Mouse (Mus musculus) MEL (cell line): ENCODE data around the gene Tmem44. TPM values are rescaled to one million over a fixed set of nuclear protein-coding genes. Genes with fewer than 3 reads are reported as not detected.
A peak's percentile ranks its signal among the peaks of the same experiment; 100 is the strongest.

Experiments
- DNase-seq: peaks from one replicate; pipeline ENCODE4 v3.0.0; 2011; ENCODE audit warnings: low read depth, low spot score
- H3K27ac ChIP-seq: 2 replicates; pipeline ENCODE4 v1.5.1; 2012; ENCODE audit warnings: low read depth, mild to moderate bottlenecking, control low read depth, low read length, moderate library complexity; ENCODE audit not compliant: control insufficient read depth
- H3K27me3 ChIP-seq, 2 experiments: fragments of 150-350 bp in 1 of 2; sonication (generic) in 1 of 2; 2 replicates each; pipeline ENCODE4 v1.6.1; 2012; ENCODE audit warnings: low read length in 2 of 2, mild to moderate bottlenecking in 2 of 2, improper control_type of control experiment in 1 of 2, moderate library complexity in 1 of 2; ENCODE audit not compliant: insufficient read depth in 2 of 2, control insufficient read depth in 1 of 2
- H3K36me3 ChIP-seq, 2 experiments: 2 replicates each; pipeline ENCODE4 v1.6.1; 2012 to 2014; ENCODE audit warnings: low read length in 2 of 2, improper control_type of control experiment in 1 of 2, inconsistent platforms in 1 of 2, mild to moderate bottlenecking in 1 of 2; ENCODE audit not compliant: insufficient read depth in 2 of 2, control insufficient read depth in 1 of 2
- H3K4me1 ChIP-seq, 2 experiments: fragments of 150-350 bp in 1 of 2; sonication (generic) in 1 of 2; 2 replicates each; pipeline ENCODE4 v1.6.1; 2012; ENCODE audit warnings: low read length in 2 of 2, improper control_type of control experiment in 1 of 2, mild to moderate bottlenecking in 1 of 2; ENCODE audit not compliant: insufficient read depth in 2 of 2, control insufficient read depth in 1 of 2
- H3K4me3 ChIP-seq, 2 experiments: fragments of 150-350 bp in 1 of 2; sonication (generic) in 1 of 2; 2 replicates each; pipeline ENCODE4 v1.5.1; 2012; ENCODE audit warnings: low read depth in 2 of 2, low read length in 2 of 2, mild to moderate bottlenecking in 2 of 2, moderate library complexity in 2 of 2, control low read depth in 1 of 2, improper control_type of control experiment in 1 of 2; ENCODE audit not compliant: control insufficient read depth in 1 of 2, insufficient read depth in 1 of 2
- H3K79me2 ChIP-seq: 2 replicates; pipeline ENCODE4 v1.6.1; 2012; ENCODE audit warnings: mild to moderate bottlenecking, low read length, moderate library complexity; ENCODE audit not compliant: control insufficient read depth, poor library complexity, insufficient read depth
- H3K9ac ChIP-seq: 2 replicates; pipeline ENCODE4 v1.6.1; 2012; ENCODE audit warnings: low read depth, mild to moderate bottlenecking, control low read depth, low read length, moderate library complexity; ENCODE audit not compliant: control insufficient read depth, poor library complexity, severe bottlenecking
- H3K9me3 ChIP-seq: fragments of 150-350 bp; sonication (generic); replicated peaks from 2 replicates; pipeline ENCODE4 v1.6.1; 2012; ENCODE audit warnings: mild to moderate bottlenecking, low read length, improper control_type of control experiment, moderate library complexity; ENCODE audit not compliant: insufficient read depth
- BHLHE40 ChIP-seq: IDR thresholded peaks from 2 replicates; pipeline ENCODE4 v1.6.1; 2012; ENCODE audit warnings: low read depth, mild to moderate bottlenecking, inconsistent platforms, low read length, improper control_type of control experiment, borderline replicate concordance
- CHD2 ChIP-seq: IDR thresholded peaks from 2 replicates; pipeline ENCODE4 v1.6.1; 2011; ENCODE audit warnings: low read length, improper control_type of control experiment
- CTCF ChIP-seq, 3 experiments: IDR thresholded peaks in 2 of 3; conservative IDR thresholded peaks in 1 of 3; 2 replicates each; pipeline ENCODE4 v1.5.1; 2011 to 2012; ENCODE audit warnings: low read length in 3 of 3, low read depth in 2 of 3, mild to moderate bottlenecking in 2 of 3, improper control_type of control experiment in 1 of 3, inconsistent platforms in 1 of 3, mixed read lengths in 1 of 3, moderate library complexity in 1 of 3; ENCODE audit not compliant: control insufficient read depth in 1 of 3, insufficient read depth in 1 of 3, poor library complexity in 1 of 3, severe bottlenecking in 1 of 3
- E2F4 ChIP-seq: IDR thresholded peaks from 2 replicates; pipeline ENCODE4 v1.6.1; 2011; ENCODE audit warnings: low read depth, low read length, improper control_type of control experiment, borderline replicate concordance
- EP300 ChIP-seq, 2 experiments: IDR thresholded peaks; 2 replicates each; pipeline ENCODE4 v1.6.1; 2011; ENCODE audit warnings: improper control_type of control experiment in 2 of 2, low read length in 2 of 2, low read depth in 1 of 2, mild to moderate bottlenecking in 1 of 2
- ETS1 ChIP-seq: IDR thresholded peaks from 2 replicates; pipeline ENCODE4 v1.6.1; 2012; ENCODE audit warnings: low read depth, mild to moderate bottlenecking, inconsistent platforms, low read length, improper control_type of control experiment, moderate library complexity
- GABPA ChIP-seq: IDR thresholded peaks from 2 replicates; pipeline ENCODE4 v1.6.1; 2012; ENCODE audit warnings: low read depth, mild to moderate bottlenecking, inconsistent platforms, low read length, improper control_type of control experiment, moderate library complexity
- GATA1 ChIP-seq: IDR thresholded peaks from 2 replicates; pipeline ENCODE4 v1.6.1; 2011; ENCODE audit warnings: low read depth, low read length, improper control_type of control experiment
- HCFC1 ChIP-seq: IDR thresholded peaks from 2 replicates; pipeline ENCODE4 v1.6.1; 2012; ENCODE audit warnings: low read depth, mild to moderate bottlenecking, inconsistent platforms, low read length, improper control_type of control experiment, moderate library complexity
- JUND ChIP-seq: IDR thresholded peaks from 2 replicates; pipeline ENCODE4 v1.6.1; 2011; ENCODE audit warnings: low read depth, mild to moderate bottlenecking, improper control_type of control experiment, low read length
- MAFK ChIP-seq: IDR thresholded peaks from 2 replicates; pipeline ENCODE4 v1.6.1; 2011; ENCODE audit warnings: low read depth, mild to moderate bottlenecking, low read length, improper control_type of control experiment, borderline replicate concordance
- MAX ChIP-seq: IDR thresholded peaks from 2 replicates; pipeline ENCODE4 v1.6.1; 2011; ENCODE audit warnings: low read length, improper control_type of control experiment
- MAZ ChIP-seq: IDR thresholded peaks from 2 replicates; pipeline ENCODE4 v1.6.1; 2012; ENCODE audit warnings: low read depth, mild to moderate bottlenecking, inconsistent platforms, low read length, improper control_type of control experiment
- MYB ChIP-seq: IDR thresholded peaks from 2 replicates; pipeline ENCODE4 v1.6.1; 2011; ENCODE audit warnings: mild to moderate bottlenecking, low read depth, low read length, improper control_type of control experiment
- MYC ChIP-seq: IDR thresholded peaks from 2 replicates; pipeline ENCODE4 v1.6.1; 2011; ENCODE audit warnings: low read depth, mild to moderate bottlenecking, low read length, improper control_type of control experiment, moderate library complexity
- NELFE ChIP-seq: IDR thresholded peaks from 2 replicates; pipeline ENCODE4 v1.6.1; 2011; ENCODE audit warnings: low read depth, low read length, improper control_type of control experiment
- NRF1 ChIP-seq: IDR thresholded peaks from 2 replicates; pipeline ENCODE4 v1.6.1; 2014; ENCODE audit warnings: low read depth, mild to moderate bottlenecking, inconsistent platforms, low read length, improper control_type of control experiment, moderate library complexity; ENCODE audit not compliant: poor library complexity, insufficient read depth, severe bottlenecking
- POLR2A ChIP-seq, 2 experiments: IDR thresholded peaks; 2 replicates each; pipeline ENCODE4 v1.6.1; 2011 to 2012; ENCODE audit warnings: low read length in 2 of 2, mild to moderate bottlenecking in 2 of 2, control low read depth in 1 of 2, improper control_type of control experiment in 1 of 2, low read depth in 1 of 2, moderate library complexity in 1 of 2; ENCODE audit not compliant: control insufficient read depth in 1 of 2, insufficient read depth in 1 of 2, poor library complexity in 1 of 2
- POLR2AphosphoS2 ChIP-seq: IDR thresholded peaks from 2 replicates; pipeline ENCODE4 v1.6.1; 2011; ENCODE audit warnings: low read length, improper control_type of control experiment
- POLR2AphosphoS5 ChIP-seq: IDR thresholded peaks from 2 replicates; pipeline ENCODE4 v1.6.1; 2012; ENCODE audit warnings: low read depth, borderline replicate concordance, mild to moderate bottlenecking, inconsistent platforms, low read length, moderate library complexity, mixed read lengths
- RAD21 ChIP-seq: IDR thresholded peaks from 2 replicates; pipeline ENCODE4 v1.6.1; 2011; ENCODE audit warnings: mild to moderate bottlenecking, low read depth, low read length, improper control_type of control experiment
- SIN3A ChIP-seq: IDR thresholded peaks from 2 replicates; pipeline ENCODE4 v1.6.1; 2012; ENCODE audit warnings: low read length, improper control_type of control experiment, inconsistent platforms
- SMC3 ChIP-seq: IDR thresholded peaks from 2 replicates; pipeline ENCODE4 v1.6.1; 2011; ENCODE audit warnings: low read depth, low read length, improper control_type of control experiment
- TAL1 ChIP-seq: IDR thresholded peaks from 2 replicates; pipeline ENCODE4 v1.6.1; 2012; ENCODE audit warnings: mild to moderate bottlenecking, inconsistent platforms, low read length, moderate library complexity, mixed read lengths
- TBP ChIP-seq: IDR thresholded peaks from 2 replicates; pipeline ENCODE4 v1.8.0; 2011; ENCODE audit warnings: low read depth, low read length, improper control_type of control experiment
- TCF12 ChIP-seq: IDR thresholded peaks from 2 replicates; pipeline ENCODE4 v1.6.1; 2014; ENCODE audit warnings: low read depth, mild to moderate bottlenecking, inconsistent platforms, low read length, improper control_type of control experiment, moderate library complexity
- USF2 ChIP-seq, 2 experiments: IDR thresholded peaks; 2 replicates each; pipeline ENCODE4 v1.6.1; 2011 to 2012; ENCODE audit warnings: improper control_type of control experiment in 2 of 2, low read length in 2 of 2, borderline replicate concordance in 1 of 2, inconsistent platforms in 1 of 2, low read depth in 1 of 2, mild to moderate bottlenecking in 1 of 2; ENCODE audit not compliant: insufficient read depth in 1 of 2
- ZC3H11A ChIP-seq: IDR thresholded peaks from 2 replicates; pipeline ENCODE4 v1.6.1; 2012; ENCODE audit warnings: low read depth, mild to moderate bottlenecking, inconsistent platforms, low read length, improper control_type of control experiment
- ZKSCAN1 ChIP-seq: IDR thresholded peaks from 2 replicates; pipeline ENCODE4 v1.6.1; 2012; ENCODE audit warnings: low read depth, mild to moderate bottlenecking, inconsistent platforms, low read length, improper control_type of control experiment, moderate library complexity
- ZMIZ1 ChIP-seq: IDR thresholded peaks from 2 replicates; pipeline ENCODE4 v1.6.1; 2012; ENCODE audit warnings: low read depth, mild to moderate bottlenecking, inconsistent platforms, low read length, improper control_type of control experiment, moderate library complexity
- ZNF384 ChIP-seq: IDR thresholded peaks from 2 replicates; pipeline ENCODE4 v1.6.1; 2012; ENCODE audit warnings: low read depth, mild to moderate bottlenecking, inconsistent platforms, low read length, improper control_type of control experiment
- polyA plus RNA-seq, 2 experiments: library from polyadenylated mRNA; stranded (reverse) in 1 of 2; unstranded in 1 of 2; fragments of >175 nt in 1 of 2; fragments of >200 nt in 1 of 2; gene quantifications; 2 replicates each; pipeline versions ENCODE4 v1.2.1 to v1.2.4; 2012; ENCODE audit warnings: low replicate concordance in 2 of 2, low read depth in 1 of 2; ENCODE audit not compliant: insufficient read length in 2 of 2, insufficient read depth in 1 of 2, missing spikeins in 1 of 2
- total RNA-seq: library from RNA; depleted of rRNA; stranded (reverse); fragments of 300-350 nt; gene quantifications from 2 replicates; pipeline ENCODE4 v1.2.3, GENCODE M21; 2012

The Tmem44 gene
- total and polyA plus RNA-seq, 3 experiments = 0.50 to 1.4 TPM; not detected in 1

- Histone ChIP-seq H3K4me1 (peaks cover 3 to 10% of the 10 kb centered on the region in 2 experiments; a peak in 3 of 4 replicates), H3K79me2 (peaks cover under 1% of the 10 kb centered on the region; the same call in 1 of the 2 replicates)
- TF ChIP-seq CTCF (IDR thresholded peaks at IDR 0.05 in 2 of 3, conservative IDR thresholded peaks at IDR 0.05 in 1 of 3; ENCODE audit: control insufficient read depth in 1 of 3, insufficient read depth in 1 of 3, low read depth in 2 of 3, low read length in 3 of 3, poor library complexity in 1 of 3, severe bottlenecking in 1 of 3) = peak; percentile 4 to 18 (median 14); a peak in 1 of 6 replicates
- TF ChIP-seq TCF12 = no peak
- TF ChIP-seq, all 39 proteins: peak for 1
- Histone ChIP-seq H3K4me3 (no peak overlapping the region), H3K9ac (no peak overlapping the region), H3K9me3 (no peaks in the 10 kb centered on the region), H3K27me3 (no peaks in the 10 kb centered on the region), H3K27ac (no peak overlapping the region), H3K36me3 (peaks cover 15 to 54% of the 10 kb centered on the region in 2 experiments)
- no peak for DNase-seq
Observed at GRCm38 (mm10) chr16:30570173-30570572, 19.5 kb upstream of the Tmem44 start.

- H3K79me2 ChIP-seq = no peaks in the 10 kb centered on the region; the same call in 1 of the 2 replicates
- H3K9ac ChIP-seq = no peak overlapping the region
- H3K4me3 ChIP-seq = no peak overlapping the region
- no peaks in the 10 kb centered on the region for H3K27me3 ChIP-seq
- peaks cover 3 to 10% of the 10 kb centered on the region in 2 experiments; a peak in 3 of 4 replicates for H3K4me1 ChIP-seq
- no peak overlapping the region for H3K27ac ChIP-seq
- no peaks in the 10 kb centered on the region for H3K9me3 ChIP-seq
- peak; percentile 40 for DNase-seq
- peaks cover 15 to 42% of the 10 kb centered on the region in 2 experiments for H3K36me3 ChIP-seq
- TF ChIP-seq TBP (no peak), JUND (no peak), TAL1 (peak; percentile 48), ZNF384 (no peak), CHD2 (no peak), RAD21 (no peak), USF2 (IDR thresholded peaks at IDR 0.05; ENCODE audit: borderline replicate concordance in 1 of 2, insufficient read depth in 1 of 2, low read depth in 1 of 2, low read length in 2 of 2) (no peak), NELFE (no peak), HCFC1 (no peak), POLR2A (IDR thresholded peaks at IDR 0.05; ENCODE audit: control insufficient read depth in 1 of 2, insufficient read depth in 1 of 2, low read depth in 1 of 2, low read length in 2 of 2, poor library complexity in 1 of 2) (no peak), ZMIZ1 (no peak), E2F4 (no peak), GABPA (no peak), POLR2AphosphoS2 (no peak), POLR2AphosphoS5 (no peak), SMC3 (no peak), EP300 (IDR thresholded peaks at IDR 0.05; ENCODE audit: low read depth in 1 of 2, low read length in 2 of 2) (peak; percentile 42 to 48; a peak in 2 of 4 replicates), ZKSCAN1 (no peak), MYB (no peak), CTCF (IDR thresholded peaks at IDR 0.05 in 2 of 3, conservative IDR thresholded peaks at IDR 0.05 in 1 of 3; ENCODE audit: control insufficient read depth in 1 of 3, insufficient read depth in 1 of 3, low read depth in 2 of 3, low read length in 3 of 3, poor library complexity in 1 of 3, severe bottlenecking in 1 of 3) (no peak), GATA1 (peak; percentile 76), MAZ (no peak), MAFK (no peak), MAX (no peak), TCF12 (peak; percentile 60), ETS1 (peak; percentile 24; the same call in 1 of the 2 replicates), SIN3A (no peak), BHLHE40 (no peak), ZC3H11A (no peak), MYC (0 out of 2 replicates have a peak, but pooled peaks have one; percentile 38), NRF1 (no peak)
Observed at GRCm38 (mm10) chr16:30565631-30566030, 15.0 kb upstream of the Tmem44 start.
